Mouse (Mus musculus) spleen, adult 2 months (tissue): Measurements from ENCODE around the gene Prickle4. TPM values are rescaled to one million over a fixed set of nuclear protein-coding genes. Genes with fewer than 3 reads are reported as not detected.
"Not testable (repeated sequence)": the region's sequence is repeated elsewhere in the genome, so short reads cannot be mapped to it uniquely, and the experiment has no call there.

Source experiments
- DNase-seq, 2 experiments: peaks; one replicate each; pipeline versions ENCODE4 v3.0.0 to v3.0.0-alpha.2; 2012 to 2021; ENCODE audit warnings: low spot score in 2 of 2, low read depth in 1 of 2
- H3K27ac ChIP-seq: fragments of 200-500 bp; 2 replicates; pipeline ENCODE4 v1.5.1; 2012; ENCODE audit warnings: low read length, inconsistent platforms; ENCODE audit not compliant: insufficient read depth
- H3K27me3 ChIP-seq: fragments of 200-500 bp; 2 replicates; pipeline ENCODE4 v1.6.1; 2012; ENCODE audit warnings: mild to moderate bottlenecking, moderate library complexity, low read length, inconsistent platforms; ENCODE audit not compliant: control insufficient read depth, insufficient read depth
- H3K36me3 ChIP-seq: fragments of 200-500 bp; 2 replicates; pipeline ENCODE4 v1.6.1; 2012; ENCODE audit warnings: mild to moderate bottlenecking, low read length, inconsistent platforms; ENCODE audit not compliant: control insufficient read depth, insufficient read depth
- H3K4me1 ChIP-seq: fragments of 200-500 bp; 2 replicates; pipeline ENCODE4 v1.6.1; 2011; ENCODE audit warnings: inconsistent platforms; ENCODE audit not compliant: control insufficient read depth, insufficient read depth, insufficient read length
- H3K4me3 ChIP-seq: fragments of 200-500 bp; 2 replicates; pipeline ENCODE4 v1.5.1; 2011; ENCODE audit warnings: mild to moderate bottlenecking, inconsistent platforms; ENCODE audit not compliant: insufficient read depth, insufficient read length; ENCODE audit errors: extremely low read depth
- CTCF ChIP-seq: fragments of 200-500 bp; IDR thresholded peaks from 2 replicates; pipeline ENCODE4 v1.5.1; 2011; ENCODE audit warnings: mild to moderate bottlenecking, inconsistent platforms; ENCODE audit not compliant: insufficient read depth, insufficient read length, insufficient replicate concordance; ENCODE audit errors: extremely low read depth
- POLR2A ChIP-seq: fragments of 200-500 bp; IDR thresholded peaks from 2 replicates; pipeline ENCODE4 v1.6.1; 2011; ENCODE audit warnings: low read depth, low read length, inconsistent platforms
- WGBS: fragments of 180-500 bp; shearing (Covaris S2); methylation state at CpG from one replicate; pipeline ENCODE4 v1.1.7; 2018; 5-methylcytosine and 5-hydroxymethylcytosine counted together
- polyA plus RNA-seq: library from polyadenylated mRNA; depleted of rRNA; stranded (reverse); fragments of >200 nt; gene quantifications from 2 replicates; pipeline ENCODE4 v1.2.3, GENCODE M21; 2012

Gene Prickle4
- polyA plus RNA-seq, 1 experiment: 1.7 TPM

DNA sequence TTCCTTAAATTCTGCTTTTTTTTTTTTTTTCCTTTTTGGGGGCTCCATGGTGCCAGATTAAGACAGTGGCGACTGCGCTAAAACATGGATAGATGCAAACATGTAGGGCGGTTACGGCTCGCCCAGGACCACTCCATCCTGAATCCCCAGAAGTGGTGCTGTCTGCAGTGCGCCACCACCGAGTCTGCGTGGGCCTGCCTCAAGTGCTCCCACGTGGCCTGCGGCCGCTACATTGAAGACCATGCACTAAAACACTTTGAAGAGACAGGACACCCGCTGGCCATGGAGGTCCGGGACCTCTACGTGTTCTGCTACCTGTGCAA lies 22.6 kb downstream of the Prickle4 start:
- WGBS: 67% methylated on average over 14 of the region's 14 CpGs

DNA sequence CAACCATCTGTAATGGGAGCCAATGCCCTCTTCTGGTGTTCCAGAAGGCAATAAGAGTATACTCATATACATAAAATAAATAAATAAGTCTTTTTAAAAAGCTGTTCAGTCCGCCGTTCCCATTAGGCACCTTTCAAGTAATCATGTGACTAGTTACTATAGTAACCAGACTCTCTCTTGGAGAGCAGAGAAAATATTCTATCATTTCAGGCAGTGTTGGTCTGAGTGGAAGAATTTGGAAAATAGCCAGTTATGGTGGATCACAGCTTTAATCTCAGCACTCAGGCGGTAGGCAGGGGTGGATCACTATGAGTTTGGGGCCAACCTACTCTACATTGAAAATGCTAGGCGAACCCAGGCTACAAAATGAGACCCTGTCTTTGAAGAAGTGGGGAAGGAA lies 25.4 kb downstream of the Prickle4 start:
- Histone ChIP-seq H3K27me3 (no peaks in the 10 kb centered on the region; the same call in 1 of the 2 replicates), H3K27ac (no peak overlapping the region), H3K4me3 (no peak overlapping the region), H3K36me3 (no peaks in the 10 kb centered on the region), H3K4me1 (peaks cover 3% of the 10 kb centered on the region; the same call in 1 of the 2 replicates)
- 90% methylated on average over 4 of the region's 4 CpGs for WGBS
- DNase-seq: no peak
- TF ChIP-seq CTCF (no peak), POLR2A (no peak)

More for the DNA sequence above, 22.6 kb downstream of the Prickle4 start:
- no peaks in the 10 kb centered on the region; the same call in 1 of the 2 replicates for H3K27me3 ChIP-seq
- H3K27ac ChIP-seq: no peak overlapping the region
- TF ChIP-seq POLR2A (no peak), CTCF (no peak)
- H3K36me3 ChIP-seq: no peaks in the 10 kb centered on the region; the same call in 1 of the 2 replicates
- DNase-seq: no peak
- no peak overlapping the region for H3K4me3 ChIP-seq
- peaks cover 3% of the 10 kb centered on the region; the same call in 1 of the 2 replicates for H3K4me1 ChIP-seq

DNA sequence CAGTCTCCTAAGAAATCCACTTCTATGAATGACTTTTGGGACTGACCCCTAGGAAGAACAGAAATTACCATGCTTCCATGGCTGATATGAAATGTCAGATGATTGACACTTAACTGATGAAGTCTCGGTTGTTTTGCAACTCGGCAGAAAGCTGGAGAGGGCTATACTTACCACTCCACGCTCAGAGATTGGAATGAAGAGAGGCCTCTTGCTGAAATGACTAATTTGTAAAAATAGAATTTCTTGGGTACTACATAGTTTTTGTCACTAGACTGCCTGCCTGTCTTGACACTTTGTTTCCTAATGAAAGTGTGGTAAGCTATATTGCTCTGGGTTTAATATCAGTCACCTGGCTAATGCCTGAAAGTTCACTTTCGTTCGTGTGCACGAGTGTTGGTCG lies 30.1 kb downstream of the Prickle4 start:
- Histone ChIP-seq H3K4me3 (no peak overlapping the region), H3K4me1 (no peaks in the 10 kb centered on the region), H3K27me3 (no peaks in the 10 kb centered on the region), H3K27ac (no peak overlapping the region), H3K36me3 (no peaks in the 10 kb centered on the region)
- no peak for TF ChIP-seq CTCF
- no peak for TF ChIP-seq POLR2A
- DNase-seq: no peak
- 89% methylated on average over 7 of the region's 7 CpGs for WGBS

DNA sequence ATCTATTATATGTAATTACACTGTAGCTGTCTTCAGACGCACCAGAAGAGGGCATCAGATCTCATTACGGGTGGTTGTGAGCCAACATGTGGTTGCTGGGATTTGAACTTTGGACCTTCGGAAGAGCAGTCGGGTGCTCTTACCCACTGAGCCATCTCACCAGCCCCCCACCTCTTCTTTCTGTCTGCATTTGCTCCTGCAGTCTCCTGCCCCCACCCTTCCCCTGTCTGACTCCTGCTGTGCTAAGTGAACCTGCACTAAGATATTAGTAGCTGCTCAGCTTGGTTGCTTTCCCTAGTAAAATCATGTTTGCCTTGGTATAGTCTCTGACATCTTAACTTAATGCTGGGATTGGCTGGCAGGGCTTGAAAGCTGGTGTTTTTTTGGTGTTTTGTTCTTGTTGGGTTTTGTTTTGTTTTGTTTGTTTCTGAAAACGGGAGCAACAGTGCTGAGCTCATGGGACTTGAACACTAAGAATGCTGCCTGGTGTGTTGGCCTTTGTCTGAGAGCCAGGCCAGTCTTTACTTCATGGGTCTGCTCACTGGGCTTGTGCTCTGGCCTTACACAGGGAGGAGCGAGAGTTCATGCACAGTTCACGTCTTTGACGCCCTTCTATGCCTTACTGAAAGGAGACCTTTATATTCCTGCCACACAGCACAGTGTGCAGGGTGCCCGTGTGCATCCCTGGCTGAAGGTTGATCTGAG lies 31.4 kb downstream of the Prickle4 start:
- WGBS: 90% methylated on average over 9 of the region's 9 CpGs
- Histone ChIP-seq H3K27ac (no peak overlapping the region), H3K36me3 (no peaks in the 10 kb centered on the region), H3K4me3 (no peak overlapping the region), H3K27me3 (no peaks in the 10 kb centered on the region), H3K4me1 (no peaks in the 10 kb centered on the region)
- no peak for DNase-seq
- TF ChIP-seq CTCF: no peak
- TF ChIP-seq POLR2A: no peak

DNA sequence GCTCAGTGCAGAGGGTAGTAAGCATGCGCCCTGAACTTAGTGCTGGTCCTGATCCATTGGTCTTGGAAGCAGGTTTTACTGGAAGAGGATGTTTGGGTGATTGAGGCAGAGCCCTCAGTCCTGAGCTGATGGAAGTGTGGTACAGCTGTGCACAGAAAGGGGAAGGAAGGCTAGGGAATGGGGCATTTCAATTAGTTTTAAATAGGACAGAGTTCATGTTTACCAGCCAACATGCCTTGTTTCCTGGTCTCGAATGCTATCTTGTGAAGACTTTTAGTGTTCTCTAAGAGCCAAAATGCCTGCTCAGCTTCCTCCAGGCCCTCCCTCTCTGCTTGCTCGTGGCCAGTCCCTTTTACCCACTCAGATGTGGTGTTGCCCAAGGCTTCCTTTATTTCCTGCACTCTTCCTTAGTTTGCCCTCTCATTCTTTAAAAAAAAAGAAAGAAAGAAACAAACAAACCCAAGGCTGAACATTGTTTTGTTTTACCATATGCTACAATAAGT lies 35.7 kb downstream of the Prickle4 start:
- Histone ChIP-seq H3K36me3 (no peaks in the 10 kb centered on the region), H3K27me3 (no peaks in the 10 kb centered on the region), H3K4me3 (no peak overlapping the region), H3K27ac (no peak overlapping the region), H3K4me1 (no peaks in the 10 kb centered on the region)
- no peak for DNase-seq
- 44% methylated on average over 3 of the region's 3 CpGs for WGBS
- TF ChIP-seq POLR2A (no peak), CTCF (no peak)

DNA sequence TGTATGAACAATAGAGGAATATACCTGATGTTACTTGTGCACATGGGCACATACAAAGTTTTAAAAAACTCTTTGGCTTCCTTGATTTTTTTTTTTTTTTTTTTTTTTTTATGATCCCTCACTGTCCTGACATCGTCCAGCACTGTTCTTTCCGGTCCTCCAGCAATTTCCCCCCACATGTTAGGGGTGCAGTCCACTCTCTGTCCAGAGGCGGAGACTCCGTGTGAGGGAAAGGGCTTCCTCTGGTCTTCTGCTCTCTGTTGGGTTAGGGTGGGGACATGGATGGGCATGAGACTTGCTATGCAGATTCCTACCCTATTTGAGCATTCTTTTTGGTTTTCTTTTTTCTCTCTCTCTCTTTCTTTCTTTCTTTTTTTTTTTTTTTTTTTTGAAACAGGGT lies 36.6 kb downstream of the Prickle4 start:
- Histone ChIP-seq H3K27ac (no peak overlapping the region), H3K27me3 (no peaks in the 10 kb centered on the region), H3K36me3 (no peaks in the 10 kb centered on the region), H3K4me3 (no peak overlapping the region), H3K4me1 (no peaks in the 10 kb centered on the region)
- TF ChIP-seq POLR2A: no peak
- no peak for TF ChIP-seq CTCF
- WGBS: 97% methylated on average over 4 of the region's 4 CpGs
- no peak for DNase-seq

DNA sequence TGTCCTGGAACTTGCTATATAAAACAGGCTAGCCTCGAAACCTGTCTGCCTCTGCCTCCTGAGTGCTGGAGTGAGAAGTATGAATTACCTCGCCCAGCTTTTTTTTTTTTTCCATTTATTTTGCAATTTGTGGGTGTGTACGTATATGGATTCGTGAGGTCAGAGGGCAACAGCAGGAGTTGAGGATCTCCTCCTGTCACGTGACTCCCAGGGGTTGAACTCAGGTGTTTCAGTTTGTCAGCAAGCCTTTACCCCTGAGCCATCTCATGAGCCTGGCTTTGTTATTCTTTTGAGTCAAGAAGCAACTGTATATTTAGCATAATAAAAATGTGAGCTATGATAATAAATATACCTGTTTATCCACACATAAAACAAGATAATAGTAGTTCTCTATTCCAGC lies 38.8 kb downstream of the Prickle4 start:
- WGBS: 89% methylated on average over 5 of the region's 5 CpGs
- TF ChIP-seq POLR2A (no peak), CTCF (no peak)
- no peak for DNase-seq
- no peaks in the 10 kb centered on the region for H3K36me3 ChIP-seq
- H3K4me3 ChIP-seq: no peak overlapping the region
- H3K27me3 ChIP-seq: no peaks in the 10 kb centered on the region
- H3K27ac ChIP-seq: no peak overlapping the region
- no peaks in the 10 kb centered on the region for H3K4me1 ChIP-seq

DNA sequence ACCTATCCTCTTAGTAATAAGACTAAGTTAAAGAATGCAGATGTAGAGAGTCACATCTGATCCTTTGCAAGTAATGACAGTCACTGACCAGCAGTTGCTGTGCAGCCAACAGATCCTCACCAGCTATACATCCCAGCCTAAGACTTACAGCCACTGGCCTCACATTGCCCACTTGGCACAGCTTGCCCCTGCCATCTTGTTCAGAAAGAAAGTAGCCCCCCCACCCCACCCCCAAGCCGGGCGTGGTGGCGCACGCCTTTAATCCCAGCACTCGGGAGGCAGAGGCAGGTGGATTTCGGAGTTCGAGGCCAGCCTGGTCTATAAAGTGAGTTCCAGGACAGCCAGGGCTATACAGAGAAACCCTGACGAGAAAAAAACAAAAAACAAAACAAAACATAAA lies 40.2 kb downstream of the Prickle4 start:
- H3K4me1 ChIP-seq, H3K27ac ChIP-seq, DNase-seq, H3K4me3 ChIP-seq, H3K27me3 ChIP-seq, H3K36me3 ChIP-seq: not testable (repeated sequence)
- 93% methylated on average over 8 of the region's 8 CpGs for WGBS
